Mouse (Mus musculus) midbrain, embryonic 16.5 days (tissue): Measurements from ENCODE around the gene Arsa. TPM values are rescaled to one million over a fixed set of nuclear protein-coding genes. Genes with fewer than 3 reads are reported as not detected.

Experiments
- ATAC-seq: fragments of 200-750 bp; cut with Nextera tagmentation; 2 replicates; pipeline ENCODE4 v1.8.0; 2017; ENCODE audit warnings: moderate TSS enrichment
- H3K27ac ChIP-seq: fragments of 300-500 bp; sonication (generic); 2 replicates; pipeline ENCODE4 v1.5.1; 2014; ENCODE audit warnings: mild to moderate bottlenecking, low read length, mixed read lengths
- H3K27me3 ChIP-seq: fragments of 300-500 bp; sonication (generic); 2 replicates; pipeline ENCODE4 v1.6.1; 2014; ENCODE audit warnings: low read depth, low read length, mixed read lengths; ENCODE audit not compliant: control insufficient read depth, insufficient read depth
- H3K36me3 ChIP-seq: fragments of 300-500 bp; sonication (generic); 2 replicates; pipeline ENCODE4 v1.6.1; 2014; ENCODE audit warnings: mild to moderate bottlenecking, low read length, moderate library complexity, mixed read lengths; ENCODE audit not compliant: control insufficient read depth, insufficient read depth
- H3K4me1 ChIP-seq: fragments of 300-500 bp; sonication (generic); 2 replicates; pipeline ENCODE4 v1.6.1; 2014; ENCODE audit warnings: mild to moderate bottlenecking, low read length, mixed read lengths; ENCODE audit not compliant: control insufficient read depth, insufficient read depth
- H3K4me2 ChIP-seq: fragments of 300-500 bp; sonication (generic); 2 replicates; pipeline ENCODE4 v1.6.1; 2014; ENCODE audit warnings: mild to moderate bottlenecking, low read length, mixed read lengths
- H3K4me3 ChIP-seq: fragments of 300-500 bp; sonication (generic); 2 replicates; pipeline ENCODE4 v1.5.1; 2014; ENCODE audit warnings: low read depth, mild to moderate bottlenecking, low read length, moderate library complexity, mixed read lengths
- H3K9ac ChIP-seq: fragments of 300-500 bp; sonication (generic); 2 replicates; pipeline ENCODE4 v1.6.1; 2014; ENCODE audit warnings: low read depth, low read length, mixed read lengths
- H3K9me3 ChIP-seq: fragments of 300-500 bp; sonication (generic); replicated peaks from 2 replicates; pipeline ENCODE4 v1.6.1; 2014; ENCODE audit warnings: mild to moderate bottlenecking, low read length, mixed read lengths; ENCODE audit not compliant: control insufficient read depth, poor library complexity, severe bottlenecking
- WGBS: fragments of 180-500 bp; shearing (Covaris S2); extraction: QIAGEN DNeasy Blood & Tissue Kit; methylation state at CpG from one replicate; pipeline ENCODE4 v1.1.7; 2014; 5-methylcytosine and 5-hydroxymethylcytosine counted together
- polyA plus RNA-seq: library from polyadenylated mRNA; unstranded; fragments of >200 nt; fragmentation: Nextera tagmentation; extraction: Ambion mirVana; gene quantifications from 2 replicates; pipeline ENCODE4 v1.2.1, GENCODE M21; 2015

Gene Arsa
- polyA plus RNA-seq, 1 experiment from 2014 or later: 37.6 TPM

DNA sequence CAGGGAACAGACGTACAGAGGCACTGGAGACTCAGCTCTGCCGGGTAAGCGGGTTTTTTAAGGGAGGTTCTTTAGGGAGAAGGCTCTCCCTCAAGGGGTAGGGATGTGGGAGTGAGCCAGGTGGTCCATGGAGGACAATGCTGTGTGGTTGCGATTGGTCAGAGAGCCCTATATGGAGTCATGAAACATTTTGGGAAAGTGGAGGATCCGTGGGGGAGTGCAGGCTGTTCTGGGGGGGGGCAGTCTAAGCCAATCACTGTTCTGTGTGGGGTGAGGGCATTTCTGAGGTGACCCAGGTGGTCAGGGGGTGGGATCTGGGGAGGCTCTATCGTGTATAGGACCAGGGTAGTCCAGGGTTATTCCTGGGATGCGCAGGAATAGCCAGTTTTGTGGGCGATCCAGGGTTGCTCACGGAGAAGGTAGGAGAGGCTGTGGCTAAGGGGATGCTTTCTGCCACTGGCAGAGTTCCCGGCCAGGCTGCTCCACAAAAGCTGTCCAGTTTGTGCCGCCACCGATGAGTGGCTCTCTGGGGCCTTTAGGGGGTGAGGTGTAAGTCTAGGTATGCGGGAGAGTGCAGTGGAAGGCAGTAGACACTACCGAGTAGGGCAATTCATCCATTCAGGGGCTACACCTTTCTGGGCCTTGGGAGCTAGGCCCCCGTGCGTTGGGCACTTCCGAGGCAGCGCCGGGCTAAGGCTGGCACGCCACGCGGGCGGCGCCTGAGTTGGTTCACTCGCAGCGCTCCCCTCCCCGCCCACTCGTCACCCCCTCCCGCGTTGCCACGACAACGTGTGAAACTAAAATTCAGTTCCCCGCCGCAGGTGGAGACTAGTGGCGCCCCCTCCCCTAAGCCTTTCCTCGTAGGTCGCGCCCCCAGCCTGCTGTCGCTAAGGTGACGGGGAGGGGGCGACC, 21.1 kb upstream of the Arsa start:
- H3K9ac ChIP-seq: peak overlapping the region; percentile 93
- peaks cover 14% of the 10 kb centered on the region for H3K4me1 ChIP-seq
- peak; percentile 29 for ATAC-seq
- 5% methylated on average over 41 of the region's 41 CpGs for WGBS
- no peaks in the 10 kb centered on the region for H3K9me3 ChIP-seq
- no peaks in the 10 kb centered on the region for H3K27me3 ChIP-seq
- peak overlapping the region; percentile 86 for H3K27ac ChIP-seq
- H3K4me2 ChIP-seq: peak overlapping the region; percentile 80
- H3K36me3 ChIP-seq: peaks cover 2% of the 10 kb centered on the region
- H3K4me3 ChIP-seq: peak overlapping the region; percentile 78

DNA sequence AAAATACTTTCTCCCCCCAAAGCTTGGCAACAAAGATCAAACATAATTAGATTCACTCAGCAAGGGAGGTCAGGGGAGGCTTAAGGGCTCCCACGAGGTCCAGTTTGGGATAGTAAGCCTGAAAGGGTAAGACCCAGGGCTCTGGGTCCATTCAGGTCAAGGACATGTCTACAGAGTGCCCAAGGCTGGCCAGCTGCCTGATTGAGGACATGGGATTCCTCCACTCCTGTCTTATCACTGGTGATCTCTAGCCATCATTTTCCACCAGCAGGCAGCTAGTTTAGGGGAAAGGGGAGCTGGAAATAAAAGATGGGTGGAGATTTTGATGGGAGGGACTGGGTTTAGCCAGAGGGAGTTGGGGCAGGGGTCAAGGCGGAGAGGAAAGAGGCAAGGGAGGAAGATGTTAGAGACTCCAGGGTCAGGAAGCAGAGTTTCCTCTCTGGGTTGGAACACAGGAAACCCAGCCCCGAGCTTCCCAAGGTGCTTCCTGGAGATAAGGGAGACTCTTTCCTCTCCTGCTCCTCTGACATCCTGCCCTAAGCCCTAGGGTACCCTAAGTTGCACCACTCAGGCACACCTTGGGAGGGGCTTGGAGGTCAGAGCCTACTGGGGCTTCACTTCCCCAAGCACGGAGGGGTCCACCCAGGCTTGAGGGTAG, 20.3 kb upstream of the Arsa start:
- Histone ChIP-seq H3K36me3 (no peaks in the 10 kb centered on the region), H3K4me2 (no peak overlapping the region; the same call in 1 of the 2 replicates), H3K27ac (no peak overlapping the region), H3K9ac (peak overlapping the region; percentile 93; the same call in 1 of the 2 replicates), H3K4me1 (peaks cover 14% of the 10 kb centered on the region), H3K4me3 (peak overlapping the region; percentile 78; the same call in 1 of the 2 replicates), H3K9me3 (no peaks in the 10 kb centered on the region), H3K27me3 (no peaks in the 10 kb centered on the region)
- ATAC-seq: 0 out of 2 replicates have a peak, but pooled peaks have one; percentile 0
- WGBS: 30% methylated on average over 4 of the region's 4 CpGs

DNA sequence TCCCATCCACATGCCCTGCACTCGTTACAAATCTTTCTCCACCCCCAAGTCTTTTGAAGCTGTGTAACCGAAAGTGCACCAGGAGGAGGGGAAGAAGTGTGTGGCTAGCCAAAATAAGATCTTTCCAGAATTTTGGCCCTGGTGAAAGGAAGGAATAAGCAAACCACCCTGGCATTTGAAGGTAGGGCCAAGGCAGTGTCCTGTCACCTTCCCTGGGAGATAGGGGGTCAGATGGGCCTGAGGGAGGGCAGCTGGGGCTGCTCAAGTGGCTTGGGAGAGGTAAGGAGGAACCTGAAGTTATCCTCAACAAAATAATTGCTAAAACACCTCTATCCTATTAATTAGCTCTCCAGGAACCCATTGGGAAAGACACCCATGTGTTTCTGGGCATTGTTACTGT, 19.6 kb upstream of the Arsa start:
- H3K4me3 ChIP-seq: no peak overlapping the region
- no peak overlapping the region for H3K4me2 ChIP-seq
- no peak overlapping the region for H3K9ac ChIP-seq
- H3K9me3 ChIP-seq: no peaks in the 10 kb centered on the region
- H3K36me3 ChIP-seq: no peaks in the 10 kb centered on the region
- no peaks in the 10 kb centered on the region for H3K27me3 ChIP-seq
- no peak for ATAC-seq
- 29% methylated on average over 2 of the region's 2 CpGs for WGBS
- no peak overlapping the region for H3K27ac ChIP-seq
- peaks cover 14% of the 10 kb centered on the region for H3K4me1 ChIP-seq

DNA sequence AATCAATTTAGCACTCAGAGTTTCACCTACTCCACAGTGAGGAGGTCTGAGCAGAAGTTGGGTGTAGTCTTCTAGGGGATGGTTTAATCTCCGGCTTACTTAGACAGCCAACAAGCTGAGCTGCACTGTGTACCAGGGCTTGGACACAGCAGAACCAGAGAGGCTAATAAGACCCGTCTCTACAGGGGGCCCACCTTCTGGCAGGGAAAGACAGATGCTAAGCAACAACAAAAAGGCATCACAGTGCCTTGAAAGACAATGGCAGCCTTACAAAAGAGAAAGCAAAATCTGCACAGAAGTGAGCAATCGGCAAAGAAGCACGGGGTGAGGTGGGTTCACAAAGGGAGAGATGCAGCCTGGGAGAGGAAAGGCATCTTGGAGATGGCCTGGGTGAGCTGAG, 18.9 kb upstream of the Arsa start:
- H3K27me3 ChIP-seq: no peaks in the 10 kb centered on the region
- H3K9me3 ChIP-seq: no peaks in the 10 kb centered on the region
- ATAC-seq: no peak
- no peak overlapping the region for H3K9ac ChIP-seq
- peaks cover 14% of the 10 kb centered on the region for H3K4me1 ChIP-seq
- WGBS: 7% methylated on average over 4 of the region's 4 CpGs
- H3K4me2 ChIP-seq: no peak overlapping the region
- H3K27ac ChIP-seq: no peak overlapping the region
- no peaks in the 10 kb centered on the region for H3K36me3 ChIP-seq
- no peak overlapping the region for H3K4me3 ChIP-seq

DNA sequence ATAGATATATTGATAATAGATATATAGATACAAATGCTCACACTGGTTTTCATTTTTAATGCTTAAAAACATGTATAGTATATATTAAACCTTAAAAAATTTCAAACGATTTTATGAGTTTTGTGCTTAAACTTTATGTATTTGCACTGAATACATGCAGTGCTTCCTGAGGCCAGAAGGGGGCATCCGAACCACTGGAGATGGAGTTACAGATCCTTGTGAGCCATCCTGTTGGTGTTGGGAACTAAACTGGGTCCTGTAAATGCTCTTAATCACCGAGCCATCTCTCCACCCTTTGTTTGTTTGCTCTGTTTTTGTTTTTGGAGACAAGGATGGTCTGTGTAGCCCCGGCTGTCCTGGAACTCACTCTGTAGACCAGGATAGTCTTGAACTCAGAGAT, 17.7 kb upstream of the Arsa start:
- ATAC-seq: no peak

DNA sequence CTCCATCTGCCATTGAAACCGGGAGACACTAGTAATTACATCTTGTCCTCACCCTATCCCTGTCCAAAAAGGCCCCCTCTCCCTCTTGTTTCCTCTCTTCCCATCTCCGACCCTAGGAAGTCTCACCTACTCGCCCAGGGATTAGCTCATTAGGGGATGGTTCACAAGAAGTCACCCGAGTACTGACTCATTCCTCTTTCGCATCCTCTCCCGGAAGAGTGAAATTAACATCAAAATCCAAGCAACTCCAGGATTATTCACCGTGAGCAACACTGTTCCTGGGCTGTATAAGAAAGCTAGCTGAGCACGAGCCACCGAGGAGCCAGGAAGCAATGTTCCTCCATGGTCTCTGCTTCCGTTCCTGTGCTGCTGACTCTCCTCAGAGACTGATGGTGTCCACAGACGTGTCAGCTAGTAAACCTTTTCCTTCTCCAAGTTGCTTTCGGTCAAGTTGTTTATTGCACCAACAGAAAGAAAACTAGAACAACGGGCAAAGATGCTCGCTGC, 11.4 kb upstream of the Arsa start:
- H3K4me2 ChIP-seq: no peak overlapping the region
- H3K27ac ChIP-seq: no peak overlapping the region
- WGBS: 65% methylated on average over 14 of the region's 14 CpGs
- H3K9me3 ChIP-seq: no peaks in the 10 kb centered on the region
- H3K4me1 ChIP-seq: no peaks in the 10 kb centered on the region
- no peak overlapping the region for H3K9ac ChIP-seq
- H3K4me3 ChIP-seq: no peak overlapping the region
- ATAC-seq: no peak
- no peaks in the 10 kb centered on the region for H3K27me3 ChIP-seq
- no peaks in the 10 kb centered on the region for H3K36me3 ChIP-seq

More for the DNA sequence above, 17.7 kb upstream of the Arsa start:
- Histone ChIP-seq H3K27ac (no peak overlapping the region), H3K4me2 (no peak overlapping the region), H3K4me1 (peaks cover 7% of the 10 kb centered on the region; the same call in 1 of the 2 replicates), H3K4me3 (no peak overlapping the region), H3K36me3 (no peaks in the 10 kb centered on the region), H3K9me3 (no peaks in the 10 kb centered on the region), H3K27me3 (no peaks in the 10 kb centered on the region), H3K9ac (no peak overlapping the region)
- 83% methylated on average over 4 of the region's 4 CpGs for WGBS

DNA sequence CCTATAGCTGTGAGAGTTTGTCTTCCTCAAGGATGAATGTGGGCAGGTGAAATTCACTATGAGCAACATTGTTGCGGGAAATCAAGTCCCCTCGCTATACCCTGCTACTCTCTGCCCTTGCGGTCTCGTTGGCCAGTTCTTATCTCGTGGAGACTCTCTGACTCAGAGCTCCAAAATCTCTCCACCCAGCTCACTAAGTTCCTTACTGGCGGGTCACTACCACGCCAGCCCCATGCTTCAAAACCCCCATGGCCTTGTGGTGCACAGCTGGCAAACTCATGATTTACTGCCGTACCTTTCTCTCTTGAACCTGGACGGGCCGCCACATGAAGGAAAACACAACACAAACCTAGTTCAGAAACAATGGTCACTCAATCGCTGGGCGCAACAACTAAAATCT, 11.0 kb upstream of the Arsa start:
- Histone ChIP-seq H3K4me2 (no peak overlapping the region), H3K36me3 (no peaks in the 10 kb centered on the region), H3K4me3 (no peak overlapping the region), H3K9me3 (no peaks in the 10 kb centered on the region), H3K27ac (no peak overlapping the region), H3K27me3 (no peaks in the 10 kb centered on the region), H3K4me1 (no peaks in the 10 kb centered on the region), H3K9ac (no peak overlapping the region)
- ATAC-seq: no peak
- 86% methylated on average over 12 of the region's 12 CpGs for WGBS

DNA sequence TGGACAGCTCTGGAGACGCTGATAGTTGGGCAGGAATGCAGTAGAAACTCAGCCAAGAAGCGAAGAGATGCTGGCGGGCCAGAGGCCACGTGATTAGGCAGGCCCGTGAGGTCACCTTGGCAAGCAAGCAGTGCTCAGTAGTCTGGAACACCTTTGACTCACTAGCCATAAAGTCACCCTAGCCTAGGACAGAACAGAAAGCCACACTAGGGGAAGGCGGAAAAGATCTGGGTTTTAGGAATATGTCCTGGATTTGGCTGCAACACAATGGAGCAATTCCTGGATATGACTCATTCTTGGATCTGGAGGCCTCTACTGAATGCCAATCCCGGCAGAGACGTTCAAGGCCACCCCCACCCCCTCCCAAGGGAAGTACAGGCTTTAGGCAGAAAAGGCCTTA, 3.4 kb upstream of the Arsa start:
- Histone ChIP-seq H3K4me3 (no peak overlapping the region), H3K27me3 (no peaks in the 10 kb centered on the region), H3K27ac (no peak overlapping the region), H3K9ac (no peak overlapping the region), H3K4me2 (no peak overlapping the region), H3K4me1 (peaks cover 5% of the 10 kb centered on the region), H3K36me3 (no peaks in the 10 kb centered on the region), H3K9me3 (no peaks in the 10 kb centered on the region)
- no peak for ATAC-seq
- 87% methylated on average over 8 of the region's 8 CpGs for WGBS

DNA sequence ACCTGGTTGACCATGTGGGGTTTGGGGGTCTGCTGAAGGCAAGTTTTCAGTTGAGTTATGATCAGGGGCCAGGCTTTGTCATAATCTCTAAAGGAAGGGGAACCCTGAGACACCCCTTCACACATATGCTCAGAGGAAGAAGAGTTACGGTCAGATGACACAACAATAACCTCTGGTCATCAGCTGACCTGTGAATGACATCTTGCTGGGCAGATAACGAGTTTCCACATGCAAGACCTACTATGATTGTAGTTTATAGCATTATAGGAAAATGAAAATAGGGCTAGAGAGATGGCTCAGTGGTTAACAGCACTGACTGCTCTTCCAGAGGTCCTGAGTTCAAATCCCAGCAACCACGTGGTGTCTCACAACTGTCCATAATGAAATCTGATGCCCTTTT, 1.4 kb upstream of the Arsa start:
- Histone ChIP-seq H3K27ac (no peak overlapping the region), H3K27me3 (no peaks in the 10 kb centered on the region), H3K36me3 (no peaks in the 10 kb centered on the region), H3K4me2 (no peak overlapping the region), H3K4me1 (peaks cover 11% of the 10 kb centered on the region), H3K4me3 (no peak overlapping the region), H3K9me3 (no peaks in the 10 kb centered on the region), H3K9ac (no peak overlapping the region)
- 86% methylated on average over 3 of the region's 3 CpGs for WGBS
- ATAC-seq: no peak
